Mouse (Mus musculus): ENCODE results near the gene Mamdc4.

DNA sequence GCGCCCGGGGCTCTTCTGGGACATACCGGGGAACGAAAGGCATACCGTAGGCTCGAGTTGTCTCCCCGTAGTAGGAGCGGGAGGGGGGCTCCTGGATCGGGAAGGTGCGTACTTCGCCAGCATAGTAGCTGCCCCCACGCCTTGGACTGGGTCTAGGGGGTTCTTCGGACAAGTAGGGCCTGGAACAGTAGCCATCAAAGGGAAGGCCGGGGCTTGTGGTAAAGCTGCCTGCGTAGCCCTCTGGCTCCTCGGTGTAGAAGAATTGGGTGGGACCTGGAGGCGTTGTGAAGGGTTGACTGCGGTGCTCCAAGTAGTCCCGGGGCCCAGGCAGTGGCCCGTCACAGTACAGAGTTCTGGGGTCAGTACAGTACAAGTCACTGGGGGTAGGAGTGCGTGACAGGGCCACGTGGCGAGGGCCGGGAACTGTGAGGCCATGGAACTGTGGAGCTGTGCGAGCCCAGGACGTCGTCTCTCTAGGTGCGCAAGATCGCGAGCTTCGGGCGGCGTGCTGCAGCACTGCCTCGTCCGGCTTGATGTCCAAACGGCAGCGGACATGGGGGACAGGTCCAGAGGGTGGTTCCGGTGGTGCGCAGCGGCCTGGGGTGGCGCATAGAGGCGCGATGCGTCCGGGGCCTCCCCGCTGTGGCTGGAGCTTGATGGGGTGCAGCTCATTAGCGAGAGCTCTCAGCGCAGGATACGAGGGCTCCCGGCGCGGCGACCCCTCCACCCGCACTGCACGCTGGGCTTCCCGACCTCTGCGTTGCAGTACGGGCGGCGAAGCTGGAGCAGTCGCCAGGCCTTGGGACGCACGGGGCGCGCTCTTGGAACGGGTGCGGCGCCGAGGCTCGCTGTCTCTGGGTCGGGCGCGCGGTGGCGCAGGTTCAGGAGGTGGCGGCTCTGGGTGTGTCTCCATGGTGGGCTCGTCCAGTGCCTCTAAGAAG lies 4.4 kb upstream of the Mamdc4 start:
- TF ChIP-seq CTCF (IDR thresholded peaks at IDR 0.05; ENCODE audit: low read depth, low read length) (no peak), POLR2A (IDR thresholded peaks at IDR 0.05; ENCODE audit: borderline replicate concordance, low read depth, low read length) (no peak)

Data from bone marrow macrophage, adult 2 months (primary cell).